Comparison of ENCODE assay signal across 11 mouse cellular contexts in genomic region chr6:28706108-28706975, GRCm38 (mm10).
DNase-seq lines count a peak whose midpoint lies in the region; ATAC-seq and TF ChIP-seq lines count a peak whose summit lies in the region.
"Had no signal": no experiment of that assay in that cellular context is flagged by ENCODE, and none has a peak within 500 bp of the region (broad histone marks: within the 10 kb centered on the region; RNA-seq: fewer than 3 reads in every experiment).

No protein-coding gene starts in this region.

- peaks cover 35% of the 10 kb centered on the region for H3K4me1 ChIP-seq in embryonic facial prominence, embryonic 13.5 days
- H3K4me1 ChIP-seq in embryonic facial prominence, embryonic 10.5 days: peaks cover 18% of the 10 kb centered on the region
- H3K4me1 ChIP-seq in hindbrain, embryonic 15.5 days (replicated peaks): peaks cover 21% of the 10 kb centered on the region
- peaks cover 18% of the 10 kb centered on the region for H3K4me1 ChIP-seq in hindbrain, postnatal 0 days (ENCODE audit: insufficient read depth, low read length)
- peaks cover 4 to 27% of the 10 kb centered on the region in 2 experiments for H3K4me1 ChIP-seq in CH12.LX (ENCODE audit: control insufficient read depth in 1 of 2, insufficient read depth in 2 of 2)
- H3K4me1 ChIP-seq in liver, embryonic 12.5 days: peaks cover 61% of the 10 kb centered on the region

- WGBS in embryonic facial prominence, embryonic 13.5 days: 55% methylated on average over 8 of the region's 8 CpGs
- WGBS in embryonic facial prominence, embryonic 10.5 days: 87% methylated on average over 8 of the region's 8 CpGs
- 75% methylated on average over 8 of the region's 8 CpGs for WGBS in hindbrain, embryonic 15.5 days
- 58% methylated on average over 8 of the region's 8 CpGs for WGBS in hindbrain, postnatal 0 days
- WGBS in liver, embryonic 12.5 days (ENCODE audit: insufficient replicate concordance): 79% methylated on average over 8 of the region's 8 CpGs

- H3K4me2 ChIP-seq in embryonic facial prominence, embryonic 13.5 days: no peak overlapping the region
- H3K4me2 ChIP-seq in hindbrain, embryonic 15.5 days: no peak overlapping the region
- H3K4me2 ChIP-seq in hindbrain, postnatal 0 days (ENCODE audit: low read depth, low read length): no peak overlapping the region
- H3K4me2 ChIP-seq in CH12.LX (ENCODE audit: insufficient read depth, low read depth, poor library complexity, severe bottlenecking): no peak overlapping the region
- peak overlapping the region; percentile 31 for H3K4me2 ChIP-seq in liver, embryonic 12.5 days
- H3K4me2 ChIP-seq: midbrain, embryonic 12.5 days had no signal

- TF ChIP-seq POLR2A in CH12.LX (IDR thresholded peaks at IDR 0.05; ENCODE audit: low read depth, low read length): no peak

- H3K79me2 ChIP-seq in CH12.LX (replicated peaks; ENCODE audit: control insufficient read depth, extremely low read depth, insufficient read depth, poor library complexity, severe bottlenecking): peaks cover 8% of the 10 kb centered on the region

- DNase-seq in embryonic facial prominence, embryonic 10.5 days (ENCODE audit: low spot score): no peak
- no peak for DNase-seq in hindbrain, postnatal 0 days (ENCODE audit: low spot score)
- no peak for DNase-seq in CH12.LX (ENCODE audit: extremely low read depth)
- no peak for DNase-seq in left cerebral cortex, adult 8-10 months (ENCODE audit: low spot score in 2 of 2)
- DNase-seq in testis, postnatal 14 days (ENCODE audit: low spot score): no peak
- DNase-seq: adrenal gland, postnatal 25 days; kidney, adult 11 months had no signal

- no peak overlapping the region for H3K9ac ChIP-seq in embryonic facial prominence, embryonic 13.5 days
- no peak overlapping the region for H3K9ac ChIP-seq in hindbrain, embryonic 15.5 days
- no peak overlapping the region for H3K9ac ChIP-seq in hindbrain, postnatal 0 days (replicated peaks; ENCODE audit: low read length)
- H3K9ac ChIP-seq in CH12.LX (ENCODE audit: insufficient read depth, low read depth): no peak overlapping the region
- no peak overlapping the region for H3K9ac ChIP-seq in liver, embryonic 12.5 days
- H3K9ac ChIP-seq: midbrain, embryonic 12.5 days had no signal

- peak overlapping the region; percentile 73 for H3K27ac ChIP-seq in embryonic facial prominence, embryonic 13.5 days
- H3K27ac ChIP-seq in embryonic facial prominence, embryonic 10.5 days (replicated peaks): no peak overlapping the region
- 0 out of 2 replicates have a peak overlapping the region, but pooled peaks have one; percentile 38 for H3K27ac ChIP-seq in hindbrain, embryonic 15.5 days (replicated peaks)
- H3K27ac ChIP-seq in hindbrain, postnatal 0 days: no peak overlapping the region
- H3K27ac ChIP-seq in CH12.LX (ENCODE audit: insufficient read depth, low read depth): no peak overlapping the region
- peak overlapping the region; percentile 68 for H3K27ac ChIP-seq in liver, embryonic 12.5 days
- H3K27ac ChIP-seq: midbrain, embryonic 12.5 days had no signal

- no peak for ATAC-seq in embryonic facial prominence, embryonic 13.5 days (ENCODE audit: insufficient number of reproducible peaks, insufficient read depth, low FRiP score, low TSS enrichment, low read depth)
- ATAC-seq in hindbrain, embryonic 15.5 days (ENCODE audit: low FRiP score, low read depth): peak; percentile 43; the same call in 1 of the 2 replicates
- no peak for ATAC-seq in hindbrain, postnatal 0 days
- no peak for ATAC-seq in liver, embryonic 12.5 days

- in situ Hi-C loops in CH12.LX (cut with MboI; ENCODE audit: low pct_ligation_motif_present, low pct_unique_long_range_greater_than_20kb, low sequenced_read_pairs): no loop called here

- dilution Hi-C loops in CH12.LX (cut with MboI; ENCODE audit: extremely low pct_ligation_motif_present, extremely low pct_unique_long_range_greater_than_20kb, low sequenced_read_pairs): no loop called here

- H3K4me3 ChIP-seq in embryonic facial prominence, embryonic 13.5 days: no peak overlapping the region
- no peak overlapping the region for H3K4me3 ChIP-seq in embryonic facial prominence, embryonic 10.5 days
- no peak overlapping the region for H3K4me3 ChIP-seq in hindbrain, embryonic 15.5 days
- H3K4me3 ChIP-seq in hindbrain, postnatal 0 days (ENCODE audit: low read length): no peak overlapping the region
- no peak overlapping the region for H3K4me3 ChIP-seq in CH12.LX (replicated peaks in 1 of 3; ENCODE audit: low read depth in 2 of 3, low read length in 2 of 3, poor library complexity in 1 of 3)
- no peak overlapping the region for H3K4me3 ChIP-seq in liver, embryonic 12.5 days
- H3K4me3 ChIP-seq: midbrain, embryonic 12.5 days had no signal

- no peak for TF ChIP-seq EP300 in CH12.LX (IDR thresholded peaks at IDR 0.05; ENCODE audit: low read length)

- H3K9me3 ChIP-seq in embryonic facial prominence, embryonic 13.5 days: no peaks in the 10 kb centered on the region
- no peaks in the 10 kb centered on the region for H3K9me3 ChIP-seq in embryonic facial prominence, embryonic 10.5 days
- H3K9me3 ChIP-seq in hindbrain, embryonic 15.5 days: no peaks in the 10 kb centered on the region
- H3K9me3 ChIP-seq in hindbrain, postnatal 0 days (ENCODE audit: low read length): no peaks in the 10 kb centered on the region
- no peaks in the 10 kb centered on the region for H3K9me3 ChIP-seq in CH12.LX (replicated peaks; ENCODE audit: low read length)
- H3K9me3 ChIP-seq in liver, embryonic 12.5 days (replicated peaks): no peaks in the 10 kb centered on the region
- H3K9me3 ChIP-seq: midbrain, embryonic 12.5 days had no signal

- no peak for TF ChIP-seq RAD21 in CH12.LX (IDR thresholded peaks at IDR 0.05; ENCODE audit: low read depth, low read length)

- no peaks in the 10 kb centered on the region for H3K27me3 ChIP-seq in embryonic facial prominence, embryonic 13.5 days
- no peaks in the 10 kb centered on the region for H3K27me3 ChIP-seq in embryonic facial prominence, embryonic 10.5 days (replicated peaks; ENCODE audit: low read depth, poor library complexity, severe bottlenecking)
- no peaks in the 10 kb centered on the region for H3K27me3 ChIP-seq in hindbrain, embryonic 15.5 days
- no peaks in the 10 kb centered on the region for H3K27me3 ChIP-seq in hindbrain, postnatal 0 days (ENCODE audit: insufficient read depth, low read length)
- no peaks in the 10 kb centered on the region for H3K27me3 ChIP-seq in CH12.LX (replicated peaks)
- no peaks in the 10 kb centered on the region for H3K27me3 ChIP-seq in liver, embryonic 12.5 days (replicated peaks)
- H3K27me3 ChIP-seq: midbrain, embryonic 12.5 days had no signal

- H3K36me3 ChIP-seq in embryonic facial prominence, embryonic 13.5 days: peaks cover 18% of the 10 kb centered on the region
- H3K36me3 ChIP-seq in embryonic facial prominence, embryonic 10.5 days (replicated peaks): peaks cover 19% of the 10 kb centered on the region
- H3K36me3 ChIP-seq in hindbrain, embryonic 15.5 days: no peaks in the 10 kb centered on the region
- H3K36me3 ChIP-seq in hindbrain, postnatal 0 days (ENCODE audit: insufficient read depth, low read length): no peaks in the 10 kb centered on the region
- H3K36me3 ChIP-seq in CH12.LX (replicated peaks in 1 of 2; ENCODE audit: control insufficient read depth in 1 of 2, insufficient read depth in 1 of 2, low read length in 1 of 2): peaks cover 29 to 76% of the 10 kb centered on the region in 2 experiments
- H3K36me3 ChIP-seq in liver, embryonic 12.5 days: peaks cover 19% of the 10 kb centered on the region

- no peak for TF ChIP-seq CTCF in hindbrain, postnatal 0 days (IDR thresholded peaks at IDR 0.05; ENCODE audit: low read depth)
- TF ChIP-seq CTCF in CH12.LX (conservative IDR thresholded peaks at IDR 0.05 in 1 of 2, IDR thresholded peaks at IDR 0.05 in 1 of 2; ENCODE audit: low read depth in 2 of 2, low read length in 2 of 2): no peak

TF ChIP-seq in CH12.LX, 34 proteins besides CTCF, POLR2A, EP300 and RAD21:
- TF ChIP-seq MAFK (IDR thresholded peaks at IDR 0.05; ENCODE audit: insufficient replicate concordance, low read length) (peak; percentile 75), IRF4 (IDR thresholded peaks at IDR 0.05; ENCODE audit: low read depth, low read length) (no peak)
TF ChIP-seq in CH12.LX: peak in this region for 1.

Comparison
In these comparisons a context has a peak if more than half of its experiments do, and no peak if none do; other contexts are left out.
1. H3K27ac ChIP-seq: peak in embryonic facial prominence, embryonic 13.5 days (single experiment), hindbrain, embryonic 15.5 days (single experiment) and liver, embryonic 12.5 days (single experiment); none in embryonic facial prominence, embryonic 10.5 days (single experiment), hindbrain, postnatal 0 days (single experiment) and CH12.LX (single experiment).